Mouse (Mus musculus): ENCODE results near the gene Pdia3. TPM values are rescaled to one million over a fixed set of nuclear protein-coding genes. Genes with fewer than 3 reads are reported as not detected.

Pdia3 gene
- polyA plus RNA-seq, 1 experiment from 2014 or later, result 576 TPM

DNA sequence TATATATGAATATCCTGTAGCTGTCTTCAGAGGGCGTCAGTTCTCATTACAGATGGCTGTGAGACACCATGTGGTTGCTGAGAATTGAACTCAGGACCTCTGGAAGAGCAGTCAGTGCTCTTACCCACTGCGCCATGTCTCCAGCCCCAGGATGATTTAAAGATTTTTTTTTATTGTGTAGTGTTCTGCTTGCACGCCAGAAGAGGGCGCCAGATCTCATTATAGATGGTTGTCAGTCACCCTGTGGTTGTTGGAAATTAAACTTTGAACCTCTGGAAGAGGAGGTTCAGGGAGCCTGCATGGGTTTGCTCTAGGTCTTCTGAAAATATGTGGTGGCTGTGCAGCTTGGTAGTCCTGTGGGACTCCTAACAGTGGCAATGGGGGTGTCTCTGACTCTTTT, 5.4 kb upstream of the Pdia3 start:
- 36% methylated on average over 4 of the region's 4 CpGs for WGBS
- Histone ChIP-seq H3K27ac (replicated peaks; ENCODE audit: low read depth, low read length) (no peak overlapping the region), H3K9ac (ENCODE audit: low read depth, low read length) (no peak overlapping the region), H3K4me2 (ENCODE audit: low read depth, low read length) (no peak overlapping the region), H3K27me3 (replicated peaks; ENCODE audit: control insufficient read depth, insufficient read depth, low read length) (no peaks in the 10 kb centered on the region), H3K9me3 (ENCODE audit: control insufficient read depth, low read length) (0 out of 2 replicates have a peak, but pooled peaks cover 4% of the 10 kb centered on the region), H3K36me3 (ENCODE audit: control insufficient read depth, insufficient read depth, low read length) (no peaks in the 10 kb centered on the region), H3K4me3 (ENCODE audit: low read depth, low read length) (no peak overlapping the region), H3K4me1 (ENCODE audit: control insufficient read depth, insufficient read depth, low read length) (peaks cover 3% of the 10 kb centered on the region; the same call in 1 of the 2 replicates)
- no peak for DNase-seq (ENCODE audit: low spot score)
- no peak for ATAC-seq (ENCODE audit: low read depth)

DNA sequence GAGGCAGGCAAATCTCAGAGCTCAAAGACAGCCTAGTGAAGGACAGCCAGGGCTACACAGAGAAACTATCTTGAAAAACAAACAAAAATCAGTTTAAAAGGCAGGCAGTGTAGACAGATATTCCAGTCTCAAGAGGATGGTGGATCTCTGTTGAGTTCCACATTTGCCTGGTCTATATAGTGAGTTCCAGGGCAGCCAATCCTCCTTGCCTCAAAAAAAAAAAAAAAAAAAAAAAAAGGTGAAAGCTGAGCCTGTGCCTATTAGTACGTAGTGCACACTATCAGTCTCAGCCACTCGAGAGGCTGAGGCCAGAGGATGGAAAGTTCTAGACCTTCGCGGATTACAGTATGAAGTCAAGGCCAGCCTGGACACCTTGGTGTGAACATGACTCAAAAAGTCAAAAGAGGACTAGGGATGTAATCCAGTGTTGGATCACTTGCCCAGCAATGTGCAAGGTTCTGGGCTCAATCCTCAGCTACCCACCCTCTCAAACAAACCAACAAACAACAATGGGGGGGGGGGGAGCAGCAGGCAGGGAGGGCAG, 660 bp upstream of the Pdia3 start:
- Histone ChIP-seq H3K4me2 (ENCODE audit: low read depth, low read length) (peak overlapping the region; percentile 74), H3K36me3 (ENCODE audit: control insufficient read depth, insufficient read depth, low read length) (peaks cover 9% of the 10 kb centered on the region), H3K9ac (ENCODE audit: low read depth, low read length) (peak overlapping the region; percentile 99), H3K4me3 (ENCODE audit: low read depth, low read length) (peak overlapping the region; percentile 88), H3K9me3 (ENCODE audit: control insufficient read depth, low read length) (0 out of 2 replicates have a peak, but pooled peaks cover 4% of the 10 kb centered on the region), H3K27ac (replicated peaks; ENCODE audit: low read depth, low read length) (peak overlapping the region; percentile 98), H3K27me3 (replicated peaks; ENCODE audit: control insufficient read depth, insufficient read depth, low read length) (no peaks in the 10 kb centered on the region), H3K4me1 (ENCODE audit: control insufficient read depth, insufficient read depth, low read length) (peaks cover 15% of the 10 kb centered on the region)
- 5% methylated on average over 4 of the region's 4 CpGs for WGBS
- peak; percentile 32 for DNase-seq (ENCODE audit: low spot score)
- no peak for ATAC-seq (ENCODE audit: low read depth)

DNA sequence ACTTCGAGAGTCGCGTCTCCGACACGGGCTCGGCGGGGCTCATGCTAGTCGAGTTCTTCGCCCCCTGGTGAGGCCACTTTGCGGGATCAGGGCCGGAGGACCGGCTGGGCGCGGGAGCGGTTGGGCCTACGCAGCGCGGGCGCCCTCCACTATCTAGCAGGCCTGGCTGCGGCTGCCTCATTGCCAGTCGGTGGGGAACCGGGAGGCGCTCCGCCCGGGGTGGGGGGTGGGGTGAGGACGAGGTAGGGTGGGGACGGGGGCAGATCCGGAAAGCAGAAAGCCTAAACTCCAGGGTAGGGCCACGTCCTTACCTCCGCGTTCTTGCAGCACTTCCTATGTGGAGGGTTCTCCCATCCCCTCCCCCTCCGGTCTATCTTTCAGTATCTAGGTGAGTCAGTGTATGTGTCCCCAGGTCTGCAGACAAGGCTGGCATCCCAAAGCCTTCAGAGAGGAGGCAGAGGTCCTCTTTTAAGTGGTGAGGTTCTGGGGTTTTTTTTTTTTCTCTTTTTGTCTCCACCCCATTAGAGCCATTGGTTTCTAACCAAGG, 637 bp downstream of the Pdia3 start:
- Histone ChIP-seq H3K9me3 (ENCODE audit: control insufficient read depth, low read length) (no peaks in the 10 kb centered on the region), H3K4me3 (ENCODE audit: low read depth, low read length) (peak overlapping the region; percentile 88), H3K27ac (replicated peaks; ENCODE audit: low read depth, low read length) (peak overlapping the region; percentile 98), H3K36me3 (ENCODE audit: control insufficient read depth, insufficient read depth, low read length) (peaks cover 22% of the 10 kb centered on the region), H3K4me1 (ENCODE audit: control insufficient read depth, insufficient read depth, low read length) (peaks cover 15% of the 10 kb centered on the region), H3K9ac (ENCODE audit: low read depth, low read length) (peak overlapping the region; percentile 99), H3K27me3 (replicated peaks; ENCODE audit: control insufficient read depth, insufficient read depth, low read length) (no peaks in the 10 kb centered on the region), H3K4me2 (ENCODE audit: low read depth, low read length) (peak overlapping the region; percentile 74)
- WGBS, result under 1% methylated on average over 22 of the region's 32 CpGs
- ATAC-seq (ENCODE audit: low read depth) (peak; percentile 24), DNase-seq (ENCODE audit: low spot score) (peak; percentile 55)

DNA sequence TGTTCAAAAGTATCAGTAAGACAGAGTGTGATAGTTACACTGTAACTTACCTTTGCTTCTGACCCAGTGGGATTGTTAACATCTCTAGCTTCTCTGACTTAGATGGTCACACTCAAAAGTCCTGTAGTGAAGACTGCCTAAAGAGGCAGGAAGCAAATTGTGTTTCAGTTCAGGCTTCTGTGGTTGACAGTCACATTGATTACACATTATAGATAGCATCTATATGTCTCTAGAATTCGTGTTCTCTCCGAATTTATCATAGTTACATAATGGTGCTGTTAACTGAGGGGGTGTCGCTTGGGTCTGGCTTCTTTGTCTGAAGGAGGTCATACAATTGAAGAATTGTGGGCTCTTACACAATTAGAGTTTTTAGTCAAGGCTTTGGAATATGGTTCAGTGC, 1.5 kb downstream of the Pdia3 start:
- Histone ChIP-seq H3K4me1 (ENCODE audit: control insufficient read depth, insufficient read depth, low read length) (peaks cover 15% of the 10 kb centered on the region), H3K27ac (replicated peaks; ENCODE audit: low read depth, low read length) (no peak overlapping the region), H3K9me3 (ENCODE audit: control insufficient read depth, low read length) (no peaks in the 10 kb centered on the region), H3K9ac (ENCODE audit: low read depth, low read length) (peak overlapping the region; percentile 99), H3K4me3 (ENCODE audit: low read depth, low read length) (peak overlapping the region; percentile 88), H3K27me3 (replicated peaks; ENCODE audit: control insufficient read depth, insufficient read depth, low read length) (no peaks in the 10 kb centered on the region), H3K4me2 (ENCODE audit: low read depth, low read length) (peak overlapping the region; percentile 74), H3K36me3 (ENCODE audit: control insufficient read depth, insufficient read depth, low read length) (peaks cover 27% of the 10 kb centered on the region)
- ATAC-seq (ENCODE audit: low read depth), result no peak
- 50% methylated on average over 3 of the region's 3 CpGs for WGBS
- no peak for DNase-seq (ENCODE audit: low spot score)

GRCm38 (mm10) chr2:121415591-121415990, 2.0 kb downstream of the Pdia3 start:
- DNase-seq (ENCODE audit: low spot score) (no peak), ATAC-seq (ENCODE audit: low read depth) (no peak)
- no peak overlapping the region for H3K27ac ChIP-seq (replicated peaks; ENCODE audit: low read depth, low read length)
- peaks cover 27% of the 10 kb centered on the region for H3K36me3 ChIP-seq (ENCODE audit: control insufficient read depth, insufficient read depth, low read length)
- peak overlapping the region; percentile 74 for H3K4me2 ChIP-seq (ENCODE audit: low read depth, low read length)
- WGBS, result 75% methylated on average over 3 of the region's 3 CpGs
- no peaks in the 10 kb centered on the region for H3K9me3 ChIP-seq (ENCODE audit: control insufficient read depth, low read length)
- H3K9ac ChIP-seq (ENCODE audit: low read depth, low read length), result peak overlapping the region; percentile 99
- peak overlapping the region; percentile 88 for H3K4me3 ChIP-seq (ENCODE audit: low read depth, low read length)
- H3K27me3 ChIP-seq (replicated peaks; ENCODE audit: control insufficient read depth, insufficient read depth, low read length), result no peaks in the 10 kb centered on the region
- peaks cover 15% of the 10 kb centered on the region for H3K4me1 ChIP-seq (ENCODE audit: control insufficient read depth, insufficient read depth, low read length)

DNA sequence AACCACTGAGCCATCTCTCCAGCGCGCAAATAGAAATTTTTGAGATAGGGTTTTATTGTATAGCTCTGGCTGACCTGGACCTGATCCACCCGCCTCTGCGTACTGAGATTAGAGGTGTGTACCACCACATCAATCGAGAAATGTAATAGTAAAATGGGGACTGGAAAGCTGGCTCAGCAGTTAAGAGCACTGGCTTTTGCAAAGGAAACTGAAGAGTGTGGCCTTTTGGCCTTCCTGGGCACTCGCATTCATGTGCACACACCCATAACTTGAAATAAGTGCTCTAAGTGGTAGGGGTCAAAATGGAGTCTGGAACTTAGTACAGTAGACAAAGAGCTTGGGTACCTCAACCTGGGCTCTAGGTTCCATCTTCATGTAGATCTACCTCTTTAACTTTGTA, 2.8 kb downstream of the Pdia3 start:
- H3K27ac ChIP-seq (replicated peaks; ENCODE audit: low read depth, low read length), result no peak overlapping the region
- H3K9ac ChIP-seq (ENCODE audit: low read depth, low read length), result no peak overlapping the region
- WGBS, result 90% methylated on average over 6 of the region's 6 CpGs
- H3K4me3 ChIP-seq (ENCODE audit: low read depth, low read length), result no peak overlapping the region
- H3K4me1 ChIP-seq (ENCODE audit: control insufficient read depth, insufficient read depth, low read length), result peaks cover 15% of the 10 kb centered on the region
- DNase-seq (ENCODE audit: low spot score) (no peak), ATAC-seq (ENCODE audit: low read depth) (no peak)
- no peaks in the 10 kb centered on the region for H3K27me3 ChIP-seq (replicated peaks; ENCODE audit: control insufficient read depth, insufficient read depth, low read length)
- peak overlapping the region; percentile 74 for H3K4me2 ChIP-seq (ENCODE audit: low read depth, low read length)
- H3K9me3 ChIP-seq (ENCODE audit: control insufficient read depth, low read length), result no peaks in the 10 kb centered on the region
- peaks cover 35% of the 10 kb centered on the region for H3K36me3 ChIP-seq (ENCODE audit: control insufficient read depth, insufficient read depth, low read length)

DNA sequence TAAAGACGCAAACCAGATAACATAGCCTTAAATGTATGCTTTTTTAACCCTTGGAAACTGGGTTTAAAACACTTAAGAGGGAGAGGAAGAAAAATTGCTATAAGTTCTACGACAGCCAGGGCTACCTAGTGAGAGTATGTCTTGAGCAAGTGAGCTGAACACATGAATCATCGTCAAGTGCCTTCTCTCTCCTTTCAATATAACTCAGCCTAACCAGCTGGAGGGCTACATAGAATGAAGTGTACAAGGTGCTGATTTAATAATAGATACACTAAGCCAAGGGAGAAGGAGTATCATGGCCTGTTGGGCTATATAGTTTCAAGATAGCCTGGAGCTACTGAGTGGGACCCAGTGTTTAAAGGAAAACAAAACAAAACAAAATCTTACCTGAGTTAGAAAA, 4.9 kb downstream of the Pdia3 start:
- no peak overlapping the region for H3K27ac ChIP-seq (replicated peaks; ENCODE audit: low read depth, low read length)
- 89% methylated on average over 3 of the region's 3 CpGs for WGBS
- H3K4me3 ChIP-seq (ENCODE audit: low read depth, low read length), result no peak overlapping the region
- no peak overlapping the region for H3K4me2 ChIP-seq (ENCODE audit: low read depth, low read length)
- ATAC-seq (ENCODE audit: low read depth) (no peak), DNase-seq (ENCODE audit: low spot score) (no peak)
- no peak overlapping the region for H3K9ac ChIP-seq (ENCODE audit: low read depth, low read length)
- H3K9me3 ChIP-seq (ENCODE audit: control insufficient read depth, low read length), result no peaks in the 10 kb centered on the region
- H3K36me3 ChIP-seq (ENCODE audit: control insufficient read depth, insufficient read depth, low read length), result peaks cover 52% of the 10 kb centered on the region
- no peaks in the 10 kb centered on the region for H3K27me3 ChIP-seq (replicated peaks; ENCODE audit: control insufficient read depth, insufficient read depth, low read length)
- peaks cover 12% of the 10 kb centered on the region for H3K4me1 ChIP-seq (ENCODE audit: control insufficient read depth, insufficient read depth, low read length)

GRCm38 (mm10) chr2:121423166-121423565, 9.6 kb downstream of the Pdia3 start:
- Histone ChIP-seq H3K4me2 (ENCODE audit: low read depth, low read length) (no peak overlapping the region), H3K4me3 (ENCODE audit: low read depth, low read length) (no peak overlapping the region), H3K4me1 (ENCODE audit: control insufficient read depth, insufficient read depth, low read length) (no peaks in the 10 kb centered on the region), H3K36me3 (ENCODE audit: control insufficient read depth, insufficient read depth, low read length) (peaks cover 86% of the 10 kb centered on the region), H3K27me3 (replicated peaks; ENCODE audit: control insufficient read depth, insufficient read depth, low read length) (no peaks in the 10 kb centered on the region), H3K27ac (replicated peaks; ENCODE audit: low read depth, low read length) (no peak overlapping the region), H3K9me3 (ENCODE audit: control insufficient read depth, low read length) (no peaks in the 10 kb centered on the region), H3K9ac (ENCODE audit: low read depth, low read length) (no peak overlapping the region)
- ATAC-seq (ENCODE audit: low read depth) (no peak), DNase-seq (ENCODE audit: low spot score) (no peak)
- WGBS, result 92% methylated on average over 2 of the region's 2 CpGs

DNA sequence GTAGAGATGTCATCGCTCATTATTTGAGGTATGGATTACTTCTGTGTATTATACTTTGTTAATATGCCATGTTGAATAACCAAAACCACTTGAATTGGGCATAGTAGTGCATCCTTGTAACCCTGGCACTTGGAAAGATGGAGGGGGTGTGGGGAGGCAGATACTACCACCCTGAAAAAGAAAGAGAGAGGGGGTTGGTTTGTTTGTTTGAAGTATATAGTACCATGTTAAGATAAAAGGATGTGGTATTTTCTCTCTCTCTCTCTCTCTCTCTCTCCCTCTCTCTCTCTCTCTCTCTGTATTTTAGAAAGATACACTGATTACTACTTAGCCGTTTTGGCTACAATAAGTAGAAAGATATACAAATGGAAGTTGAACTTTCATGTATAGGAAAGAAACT, 12.3 kb downstream of the Pdia3 start:
- no peak for ATAC-seq (ENCODE audit: low read depth)
- WGBS, result 89% methylated on average over 2 of the region's 2 CpGs
- Histone ChIP-seq H3K4me3 (ENCODE audit: low read depth, low read length) (no peak overlapping the region), H3K27ac (replicated peaks; ENCODE audit: low read depth, low read length) (no peak overlapping the region), H3K4me1 (ENCODE audit: control insufficient read depth, insufficient read depth, low read length) (no peaks in the 10 kb centered on the region), H3K36me3 (ENCODE audit: control insufficient read depth, insufficient read depth, low read length) (peaks cover 95% of the 10 kb centered on the region), H3K4me2 (ENCODE audit: low read depth, low read length) (no peak overlapping the region), H3K9me3 (ENCODE audit: control insufficient read depth, low read length) (no peaks in the 10 kb centered on the region), H3K9ac (ENCODE audit: low read depth, low read length) (no peak overlapping the region), H3K27me3 (replicated peaks; ENCODE audit: control insufficient read depth, insufficient read depth, low read length) (no peaks in the 10 kb centered on the region)
- no peak for DNase-seq (ENCODE audit: low spot score)

All from embryonic facial prominence, embryonic 14.5 days (tissue).